Mouse (Mus musculus) brain, adult 10 weeks (tissue): ENCODE results near the gene Ndufa12. TPM values are rescaled to one million over a fixed set of nuclear protein-coding genes. Genes with fewer than 3 reads are reported as not detected.

Experiments
- polyA plus RNA-seq: library from polyadenylated mRNA; stranded (reverse); fragments of 350-450 nt; fragmentation: Illumina TruSeq; extraction: RNeasy Lipid Tissue Mini Kit (QIAGEN cat#74804); gene quantifications from one replicate; pipeline ENCODE4 v1.2.3, GENCODE M21; 2015; ENCODE audit warnings: low read depth, low replicate concordance

The Ndufa12 gene
- 450 TPM for polyA plus RNA-seq

GRCm38 (mm10) chr10:94198482-94199405, at the start of gene Ndufa12:
TSS of gene Ndufa12 (plus strand) at chr10:94198720.

Other genes with a start within 250 kb of the Ndufa12 start
- 36.8 TPM for gene Vezt, start 162.9 kb upstream of the Ndufa12 start, polyA plus RNA-seq
- gene Fgd6, start 162.7 kb upstream of the Ndufa12 start, polyA plus RNA-seq, result 6.1 TPM
- 7.0 TPM for gene Nr2c1, start 50.7 kb upstream of the Ndufa12 start, polyA plus RNA-seq
- gene Gm4792, start 100.0 kb downstream of the Ndufa12 start, polyA plus RNA-seq, result not detected
- gene Tmcc3, start 113.2 kb downstream of the Ndufa12 start, polyA plus RNA-seq, result 28.8 TPM